Mouse (Mus musculus): Measurements from ENCODE around the gene Pou3f1.

Gene Pou3f1

DNA sequence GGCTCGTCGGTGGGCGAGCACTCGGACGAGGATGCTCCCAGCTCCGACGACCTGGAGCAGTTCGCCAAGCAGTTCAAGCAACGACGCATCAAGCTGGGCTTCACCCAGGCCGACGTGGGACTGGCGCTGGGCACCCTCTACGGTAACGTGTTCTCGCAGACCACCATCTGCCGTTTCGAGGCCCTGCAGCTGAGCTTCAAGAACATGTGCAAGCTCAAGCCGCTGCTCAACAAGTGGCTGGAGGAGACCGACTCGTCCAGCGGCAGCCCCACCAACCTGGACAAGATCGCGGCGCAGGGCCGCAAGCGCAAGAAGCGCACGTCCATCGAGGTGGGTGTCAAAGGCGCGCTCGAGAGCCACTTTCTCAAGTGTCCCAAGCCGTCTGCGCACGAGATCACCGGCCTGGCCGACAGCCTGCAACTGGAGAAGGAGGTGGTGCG is 1.8 kb downstream of the Pou3f1 start:
- no peak for DNase-seq

DNA sequence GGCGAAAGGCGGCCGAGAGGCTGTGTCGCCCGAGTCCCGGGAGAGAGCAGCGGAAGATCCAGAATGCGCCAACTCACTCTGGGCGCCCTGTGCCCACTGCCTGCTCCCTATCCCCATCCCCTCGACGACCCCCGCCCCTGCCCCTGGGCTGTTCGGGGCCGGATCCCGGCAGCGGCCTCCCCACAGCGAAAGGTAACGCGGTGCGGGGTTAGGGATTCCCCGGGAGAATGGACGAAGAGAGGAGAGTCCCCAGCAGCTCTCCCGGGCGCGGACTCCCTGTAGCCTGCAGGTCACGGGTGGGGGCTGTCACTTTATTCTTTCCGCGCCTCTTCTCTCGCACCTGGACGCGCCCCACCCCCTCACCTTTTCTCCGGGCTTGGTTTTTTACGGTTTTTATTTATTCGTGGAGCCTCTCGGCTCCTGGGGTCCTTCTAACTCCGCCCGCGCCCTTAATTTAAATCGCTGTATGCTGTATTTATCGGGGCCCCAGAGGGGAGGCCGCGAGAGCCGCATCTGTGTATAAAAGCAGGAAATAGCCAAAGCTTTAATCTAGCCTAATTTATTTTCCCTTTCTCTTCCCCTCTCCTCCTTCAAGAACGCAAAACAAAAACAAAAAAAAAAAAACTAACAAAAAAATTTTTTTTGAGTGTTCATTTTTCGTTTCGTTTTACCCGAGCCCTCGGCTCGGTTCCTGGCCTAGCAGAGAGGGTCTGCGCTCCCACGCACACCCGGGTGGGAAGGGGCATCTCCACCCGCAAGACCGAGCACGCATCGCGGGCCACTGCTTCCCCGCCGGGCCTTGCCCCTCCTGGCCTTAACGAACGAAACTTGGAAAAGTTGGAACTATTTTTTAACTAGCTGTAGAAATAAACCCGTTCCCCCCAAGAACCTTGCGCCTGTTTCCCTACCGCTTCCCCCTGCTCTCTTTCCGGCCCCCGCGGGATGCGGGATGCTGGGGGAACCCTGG is 2.9 kb downstream of the Pou3f1 start:
- DNase-seq: no peak

DNA sequence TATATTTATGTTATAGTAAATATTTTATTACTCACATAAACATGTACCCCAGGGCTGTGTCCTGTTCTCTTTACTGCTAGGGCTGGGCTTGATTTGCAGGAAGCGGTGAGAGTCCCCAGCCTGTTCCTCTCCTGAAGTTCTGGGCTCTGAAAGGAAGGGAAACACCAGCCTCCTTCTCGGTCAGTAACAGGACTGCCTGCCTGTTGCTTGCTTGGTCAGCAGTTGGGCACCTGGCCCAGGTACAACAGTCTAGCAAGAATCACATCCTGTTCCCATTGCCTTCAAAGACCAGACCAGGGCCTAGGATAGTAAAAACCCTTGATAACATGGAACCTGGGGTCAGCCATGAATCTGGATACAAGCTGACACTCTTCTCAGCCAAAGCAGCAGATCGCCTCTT is 4.0 kb downstream of the Pou3f1 start:
- DNase-seq: no peak

DNA sequence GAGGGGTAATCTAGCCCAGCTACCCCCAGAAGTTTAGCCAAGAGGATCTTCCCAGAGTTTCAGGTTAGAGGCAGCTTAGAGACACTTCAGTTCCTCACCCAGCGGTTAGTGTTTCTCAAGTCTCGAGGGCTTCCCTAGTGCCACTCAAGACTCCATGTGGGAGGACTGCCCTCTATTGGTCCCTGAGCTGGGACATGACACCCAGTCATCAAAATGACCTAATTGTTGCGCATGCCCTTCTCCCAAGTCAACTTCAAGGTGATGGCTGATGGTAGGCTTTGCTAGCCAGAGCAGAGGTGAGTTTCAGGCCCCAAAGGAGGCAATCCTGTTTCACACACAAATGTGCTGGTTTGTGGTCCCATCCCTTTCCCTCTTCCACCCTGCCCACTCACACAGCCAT is 6.4 kb downstream of the Pou3f1 start:
- no peak for DNase-seq

DNA sequence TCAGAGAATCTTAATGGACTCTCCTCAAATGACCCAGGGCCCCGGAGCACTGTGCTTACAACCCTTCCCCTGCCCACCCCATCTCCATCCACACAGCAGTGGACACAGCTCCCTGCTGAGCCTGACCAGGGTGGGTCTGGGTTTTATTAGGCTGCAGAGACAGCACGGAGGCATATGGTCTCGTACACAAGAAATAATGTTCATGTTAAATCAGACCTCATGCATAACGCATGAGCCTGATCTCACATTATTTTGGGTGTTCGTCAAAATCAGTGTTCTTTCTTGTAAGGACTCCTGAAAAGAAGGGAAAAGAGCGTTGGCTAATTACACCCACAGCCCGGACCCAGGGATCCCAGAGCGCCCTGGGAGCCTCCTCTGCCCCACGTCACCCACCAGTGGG is 7.6 kb downstream of the Pou3f1 start:
- no peak for DNase-seq

DNA sequence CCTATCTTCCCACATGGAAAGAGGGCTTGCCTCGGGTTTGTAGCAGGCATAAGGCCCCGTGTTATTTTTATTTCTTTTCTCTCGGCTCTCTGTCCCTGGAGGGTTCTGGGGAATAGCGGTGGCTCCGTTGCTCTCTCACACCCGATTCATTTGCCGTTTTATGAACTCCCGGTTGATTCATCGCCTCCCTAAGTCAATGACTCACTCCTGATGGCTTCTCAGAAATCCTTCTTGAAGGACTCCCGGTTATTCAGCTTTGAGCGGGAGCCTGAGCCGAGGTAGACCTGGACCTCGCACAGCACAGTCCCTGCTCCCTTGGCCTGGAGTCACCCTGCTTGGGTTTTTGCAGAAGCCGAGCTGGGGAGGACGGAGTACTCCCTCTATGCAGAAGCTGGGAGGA is 8.0 kb downstream of the Pou3f1 start:
- no peak for DNase-seq

DNA sequence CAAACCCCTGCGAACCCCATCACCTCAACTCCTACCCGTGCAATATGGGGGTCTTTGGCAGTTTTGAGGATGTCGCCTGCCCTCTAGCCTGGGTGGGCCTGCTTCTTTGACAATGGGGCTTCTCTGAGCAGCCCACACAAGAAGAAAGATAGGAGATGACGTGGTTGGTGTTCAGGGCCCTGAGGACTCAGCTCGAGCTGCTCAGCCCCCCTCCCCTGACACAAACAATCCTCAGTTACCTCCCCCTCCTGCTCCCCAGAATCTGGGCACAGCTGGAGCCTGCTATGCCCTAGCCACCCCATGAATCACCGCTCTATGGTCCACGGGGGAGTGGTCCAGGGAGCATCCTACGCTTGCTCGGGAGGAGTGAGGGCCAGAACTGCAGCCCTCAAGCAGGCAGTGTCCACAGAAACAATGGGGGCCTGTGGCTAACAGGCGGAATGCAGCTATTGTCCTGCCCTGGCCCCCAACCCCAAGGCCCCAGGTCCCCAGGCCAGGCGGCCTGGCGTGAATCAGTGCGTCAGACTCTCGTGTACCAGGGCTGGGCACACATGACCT is 10.9 kb downstream of the Pou3f1 start:
- no peak for DNase-seq

DNA sequence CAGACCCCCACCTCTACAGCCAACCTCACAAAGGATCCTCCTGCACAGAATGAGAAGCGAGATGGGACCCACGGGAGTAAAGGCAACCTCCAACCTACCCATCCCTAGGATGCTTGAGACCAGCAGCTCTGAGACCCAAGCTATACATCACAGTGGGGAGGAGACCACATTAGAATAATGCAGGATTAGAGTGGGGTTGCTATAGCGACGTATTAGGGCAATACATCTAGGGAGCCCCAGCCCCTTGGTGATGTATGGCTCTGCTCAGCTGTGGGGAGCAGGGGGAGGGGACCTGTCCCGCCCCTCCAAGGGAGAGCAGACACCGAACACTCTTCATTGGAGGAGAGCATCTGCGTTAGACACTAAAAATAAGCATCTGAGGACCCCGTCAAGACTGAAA is 11.5 kb downstream of the Pou3f1 start:
- DNase-seq: no peak

DNA sequence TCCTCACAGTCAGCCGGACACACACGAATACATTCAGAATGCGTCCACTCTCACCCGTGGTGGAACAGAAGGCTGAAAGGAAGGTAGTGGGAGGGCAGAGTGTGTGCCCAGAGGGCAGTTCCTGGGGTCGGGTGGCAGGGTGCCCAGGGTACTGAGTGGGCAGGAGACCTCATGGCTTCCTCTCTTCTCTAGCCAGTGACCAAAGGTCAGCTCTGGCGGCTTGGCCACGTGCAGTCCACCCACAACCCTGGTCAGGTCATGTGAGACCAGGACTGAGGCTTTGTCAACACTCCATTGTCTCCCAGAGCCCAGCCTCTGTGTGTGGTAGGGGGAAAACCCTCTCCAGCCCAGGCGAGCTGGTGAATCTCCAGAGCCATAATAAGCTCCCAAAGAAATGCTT is 13.6 kb downstream of the Pou3f1 start:
- DNase-seq: no peak

DNA sequence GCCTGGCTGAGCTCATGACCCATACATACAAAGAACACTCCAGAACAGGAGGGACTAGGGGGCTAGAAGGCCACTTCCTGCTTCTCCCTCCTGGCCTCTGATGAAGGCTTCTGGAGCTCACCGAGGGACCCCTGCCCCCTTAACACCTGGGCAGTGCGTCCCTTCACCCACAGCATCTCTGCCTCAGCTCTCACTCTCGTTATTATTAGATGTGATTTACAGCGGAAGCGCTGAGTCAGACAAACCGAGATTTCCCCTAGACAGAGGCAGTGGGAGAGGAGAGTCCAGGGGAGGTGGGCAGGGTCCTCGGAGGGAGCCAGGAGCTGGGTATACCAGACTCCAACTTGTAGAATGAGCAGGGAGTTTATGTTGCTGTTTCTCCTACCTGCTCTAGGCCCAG is 15.0 kb downstream of the Pou3f1 start:
- no peak for DNase-seq

DNA sequence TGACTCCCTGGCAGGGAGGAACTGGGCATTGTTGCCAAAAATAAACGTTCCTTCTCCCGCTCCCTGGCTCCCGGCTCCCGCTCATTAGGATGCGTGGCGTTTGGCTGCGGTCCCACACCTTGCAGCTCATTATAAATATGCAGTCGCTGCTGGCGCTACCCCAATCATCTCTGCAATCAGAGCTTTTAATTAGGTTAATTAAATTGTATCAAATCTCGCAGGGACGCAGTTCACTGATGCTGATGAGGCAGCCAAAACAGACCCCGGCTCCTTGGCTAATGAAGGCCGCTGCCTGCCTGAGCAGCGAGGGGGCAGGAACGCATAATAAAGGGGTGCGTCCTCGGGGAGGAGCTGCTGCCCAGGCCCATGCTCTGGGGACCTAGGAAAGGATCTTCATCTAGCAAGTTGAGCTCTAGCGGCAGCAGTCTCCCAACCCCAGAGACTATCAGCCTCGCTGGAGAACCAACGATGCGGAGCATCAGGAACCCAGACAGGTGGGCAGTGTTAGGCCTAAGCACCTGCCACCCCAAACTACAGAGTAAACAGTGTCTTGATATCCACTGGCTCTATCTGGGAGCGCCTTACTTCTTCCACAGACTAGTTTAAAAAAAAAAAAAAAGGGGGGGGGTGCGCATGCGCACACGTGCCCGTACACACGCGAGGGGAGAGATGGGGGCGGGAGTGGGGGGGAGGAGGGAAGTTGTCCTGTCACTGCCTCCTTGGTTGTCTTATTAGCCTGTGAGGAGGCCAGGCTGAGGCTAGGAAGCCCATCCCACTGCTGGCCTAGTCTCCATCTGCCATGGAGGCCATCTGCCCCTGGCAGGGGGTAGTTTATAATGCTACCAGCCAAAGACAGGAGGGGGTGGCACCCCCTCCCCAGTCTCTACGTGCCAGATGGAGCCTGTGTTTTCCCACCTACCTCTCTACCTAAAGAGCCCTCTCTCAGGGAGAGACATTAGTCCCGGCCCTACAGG is 16.0 kb downstream of the Pou3f1 start:
- peak; percentile 75 for DNase-seq

DNA sequence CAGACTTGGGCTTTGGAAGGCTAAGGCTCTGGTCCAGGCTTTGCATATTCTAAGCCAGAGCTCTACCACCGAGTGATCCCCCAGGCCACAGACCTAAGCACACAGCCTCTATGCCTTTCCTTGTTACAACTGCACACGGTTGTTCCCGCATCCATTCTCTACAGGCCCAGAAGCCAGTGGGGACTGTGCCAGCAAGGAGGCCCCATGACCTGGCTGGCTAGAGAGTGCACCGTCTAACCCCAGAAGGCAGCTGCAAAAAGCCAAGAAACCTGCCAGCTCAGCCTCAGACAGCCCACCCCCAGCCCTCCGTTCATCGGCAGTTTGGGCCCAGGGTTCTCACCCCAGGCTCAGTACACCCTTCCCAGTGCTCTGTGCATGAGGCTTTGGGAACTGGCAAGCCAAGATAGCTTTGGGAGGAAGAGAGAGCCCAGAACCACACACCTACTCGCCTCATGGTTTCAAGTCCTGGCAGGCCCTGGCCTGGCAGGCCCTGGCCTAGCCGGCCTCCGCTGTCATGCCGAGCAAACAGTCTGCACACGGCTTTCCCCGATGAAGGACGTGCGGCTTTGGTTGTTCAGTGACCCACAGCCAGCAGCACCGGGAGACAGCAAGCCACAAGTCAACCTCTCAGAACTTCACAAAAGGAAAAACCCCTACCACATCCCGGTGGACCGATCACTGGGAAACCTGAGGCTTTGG is 17.9 kb downstream of the Pou3f1 start:
- no peak for DNase-seq

DNA sequence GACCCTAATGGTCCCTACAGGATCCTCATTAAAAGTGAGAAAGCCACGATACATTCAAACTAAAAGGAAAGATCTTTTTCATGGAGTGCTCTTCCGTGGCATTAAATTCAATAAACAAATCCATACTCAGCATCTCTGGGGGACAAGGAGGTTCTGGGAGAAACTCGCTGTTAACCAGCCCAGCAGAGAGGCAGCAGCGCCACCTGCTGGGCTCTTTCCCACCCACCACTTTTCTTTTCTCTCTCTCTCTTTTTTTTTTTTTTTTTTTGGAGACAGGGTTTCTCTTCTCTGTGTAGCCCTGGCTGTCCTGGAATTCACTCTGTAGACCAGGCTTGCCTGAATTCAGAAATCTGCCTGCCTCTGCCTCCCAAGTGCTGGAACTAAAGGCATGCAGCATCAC is 18.4 kb downstream of the Pou3f1 start:
- DNase-seq: peak; percentile 73

DNA sequence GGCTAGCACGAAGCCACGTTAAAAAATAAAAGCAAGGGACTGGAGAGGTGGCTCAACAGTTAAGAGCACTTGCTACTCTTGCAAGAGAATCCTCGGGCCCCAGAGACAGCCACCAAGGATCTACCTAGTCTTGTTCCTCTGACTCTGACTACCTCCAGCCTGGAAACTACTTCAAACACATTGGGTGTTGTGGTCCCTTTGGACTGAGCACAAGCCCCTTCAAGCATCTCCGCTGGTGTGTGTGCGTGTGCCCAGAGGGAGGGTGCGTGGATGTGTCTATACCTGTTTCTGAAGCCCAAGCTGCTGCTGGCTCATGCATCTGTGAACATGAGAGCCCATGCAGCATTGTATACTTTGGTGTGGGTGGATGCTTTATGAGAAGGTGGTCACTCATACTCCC is 19.4 kb downstream of the Pou3f1 start:
- no peak for DNase-seq

DNA sequence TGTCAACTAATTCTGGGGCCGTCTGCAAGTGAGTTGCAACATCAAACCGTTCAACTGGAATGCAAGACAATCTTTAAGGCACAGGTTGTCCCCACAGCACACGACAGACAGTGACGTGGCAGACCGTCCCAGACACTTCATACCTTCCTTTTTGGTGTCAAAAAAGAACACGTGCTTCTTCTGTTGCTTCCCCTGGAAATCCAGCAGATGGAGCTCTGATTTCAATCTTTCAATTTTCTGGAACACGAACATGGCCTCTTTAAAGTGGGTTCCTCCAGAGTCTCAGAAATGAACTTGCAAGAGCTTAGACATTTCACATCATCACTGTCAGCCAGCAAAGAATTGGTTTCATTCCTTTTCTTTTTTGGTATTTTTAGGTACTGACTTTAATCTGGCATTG is 25.7 kb downstream of the Pou3f1 start:
- DNase-seq: no peak

DNA sequence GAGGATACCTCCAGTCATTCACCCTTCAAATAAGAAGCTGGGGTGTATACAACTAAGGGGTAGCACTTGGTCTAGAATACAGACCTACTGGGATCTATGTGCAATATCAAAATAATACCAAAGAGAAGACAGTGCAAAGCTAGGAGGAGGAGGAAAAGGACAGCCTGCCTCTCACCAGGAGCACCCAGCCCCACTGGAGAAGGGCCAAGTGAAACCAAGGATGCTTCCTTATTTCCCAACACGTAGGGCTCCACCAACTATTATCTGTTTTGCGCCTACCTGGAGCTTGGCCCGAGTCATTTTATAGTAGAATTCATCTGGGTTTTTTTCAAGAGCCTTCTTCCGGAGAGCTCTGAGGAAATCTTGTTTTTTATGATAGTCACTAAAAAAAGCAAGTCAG is 26.9 kb downstream of the Pou3f1 start:
- no peak for DNase-seq

DNA sequence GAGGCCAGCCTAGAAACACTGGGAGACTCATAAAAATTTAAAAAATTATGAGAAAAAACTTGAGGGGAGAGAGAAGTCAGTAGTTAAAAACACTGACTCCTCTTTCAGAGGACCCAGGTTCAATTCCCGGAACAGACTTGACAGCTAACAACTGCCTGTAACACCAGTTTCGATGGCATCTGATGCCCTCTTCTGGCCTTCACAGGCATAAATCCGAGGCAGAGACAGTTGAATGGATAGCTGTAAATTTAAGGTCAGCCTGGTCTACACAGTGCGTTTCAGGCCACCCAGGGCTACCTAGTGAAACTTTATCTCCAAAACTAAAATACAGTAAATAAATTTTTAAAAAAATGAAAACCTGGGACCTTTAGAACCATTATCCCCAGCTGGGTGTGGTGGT is 28.4 kb downstream of the Pou3f1 start:
- DNase-seq: no peak

DNA sequence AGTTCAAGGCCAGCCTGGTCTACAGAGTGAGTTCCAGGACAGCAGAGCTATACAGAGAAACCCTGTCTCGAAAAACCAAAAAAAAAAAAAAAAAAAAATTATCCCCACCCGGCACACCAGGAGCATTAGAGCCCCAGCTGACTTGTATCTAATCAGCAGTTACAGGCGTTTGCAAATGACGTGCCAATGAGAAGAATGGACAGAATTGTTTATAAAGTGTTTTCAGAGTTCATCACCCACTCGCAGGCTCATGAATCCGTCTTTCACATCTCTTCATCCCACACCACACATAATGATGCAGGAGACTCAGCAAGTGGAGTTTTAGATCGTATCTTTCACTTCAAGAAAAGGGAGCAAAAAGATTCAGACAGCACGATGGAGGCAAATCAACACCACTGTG is 28.8 kb downstream of the Pou3f1 start:
- no peak for DNase-seq

DNA sequence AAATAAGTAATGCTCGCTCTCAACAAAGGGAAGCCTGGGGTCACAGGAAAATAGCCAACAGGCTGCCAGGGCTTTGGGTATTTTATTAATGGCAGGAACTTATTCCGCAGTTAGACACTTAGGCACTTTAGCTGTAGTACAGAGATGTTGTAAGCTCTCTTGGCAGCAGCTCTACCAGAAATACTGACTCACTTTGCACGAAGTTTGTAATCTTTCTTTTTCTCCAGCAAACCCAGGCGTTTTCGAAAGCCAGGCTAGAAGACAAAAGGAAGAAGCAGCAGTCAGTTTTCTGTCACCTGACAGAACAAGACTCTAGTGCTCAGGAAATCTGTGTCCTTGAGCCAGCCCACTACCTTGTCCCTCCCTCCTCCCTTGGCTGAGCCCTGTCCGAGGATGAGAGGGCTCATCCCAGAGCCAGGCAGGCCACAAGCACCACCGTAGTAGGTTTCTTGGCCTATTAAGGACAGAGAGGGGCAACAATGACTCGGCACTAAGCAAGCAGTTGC is 29.3 kb downstream of the Pou3f1 start:
- DNase-seq: no peak

DNA sequence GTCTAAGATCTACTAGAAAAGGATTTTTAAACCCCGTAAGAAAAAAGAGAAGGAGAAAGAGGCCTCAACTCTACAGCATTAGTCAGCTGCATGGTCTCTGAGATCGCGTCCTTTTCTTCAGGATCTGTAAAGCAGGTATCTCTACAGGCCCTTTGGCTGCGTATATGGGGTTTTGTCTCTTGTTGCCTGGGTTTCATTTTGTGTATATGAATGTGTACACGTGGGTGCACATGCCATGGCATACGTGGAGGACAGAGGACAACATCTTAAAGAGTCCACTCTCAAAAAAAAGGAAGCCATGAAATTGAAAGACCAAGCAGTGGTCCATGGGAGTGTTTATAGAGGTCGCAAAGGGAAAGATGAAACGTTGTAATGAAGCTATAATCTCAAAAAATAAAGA is 34.8 kb downstream of the Pou3f1 start:
- no peak for DNase-seq

DNA sequence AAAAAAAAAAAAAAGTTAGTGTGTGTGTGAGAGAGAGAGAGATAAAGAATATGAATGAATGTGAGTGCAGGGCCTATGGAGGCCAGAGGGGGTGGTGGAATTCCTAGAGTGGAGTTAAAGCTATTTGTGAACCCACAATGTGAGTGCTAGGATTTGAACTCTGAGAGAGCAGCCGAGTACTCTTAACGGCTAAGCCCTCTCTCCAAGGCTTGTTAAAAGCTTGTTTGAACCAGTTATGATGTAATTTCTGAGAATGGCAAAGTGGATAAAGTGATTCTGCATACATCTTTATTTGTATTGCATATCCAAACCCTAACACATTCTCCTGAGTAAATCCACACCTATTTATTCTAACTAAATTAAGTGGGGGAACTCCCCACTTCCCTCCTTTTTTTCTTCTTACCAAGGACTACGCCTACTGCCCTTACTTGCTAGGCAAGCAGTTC is 35.8 kb downstream of the Pou3f1 start:
- no peak for DNase-seq

DNA sequence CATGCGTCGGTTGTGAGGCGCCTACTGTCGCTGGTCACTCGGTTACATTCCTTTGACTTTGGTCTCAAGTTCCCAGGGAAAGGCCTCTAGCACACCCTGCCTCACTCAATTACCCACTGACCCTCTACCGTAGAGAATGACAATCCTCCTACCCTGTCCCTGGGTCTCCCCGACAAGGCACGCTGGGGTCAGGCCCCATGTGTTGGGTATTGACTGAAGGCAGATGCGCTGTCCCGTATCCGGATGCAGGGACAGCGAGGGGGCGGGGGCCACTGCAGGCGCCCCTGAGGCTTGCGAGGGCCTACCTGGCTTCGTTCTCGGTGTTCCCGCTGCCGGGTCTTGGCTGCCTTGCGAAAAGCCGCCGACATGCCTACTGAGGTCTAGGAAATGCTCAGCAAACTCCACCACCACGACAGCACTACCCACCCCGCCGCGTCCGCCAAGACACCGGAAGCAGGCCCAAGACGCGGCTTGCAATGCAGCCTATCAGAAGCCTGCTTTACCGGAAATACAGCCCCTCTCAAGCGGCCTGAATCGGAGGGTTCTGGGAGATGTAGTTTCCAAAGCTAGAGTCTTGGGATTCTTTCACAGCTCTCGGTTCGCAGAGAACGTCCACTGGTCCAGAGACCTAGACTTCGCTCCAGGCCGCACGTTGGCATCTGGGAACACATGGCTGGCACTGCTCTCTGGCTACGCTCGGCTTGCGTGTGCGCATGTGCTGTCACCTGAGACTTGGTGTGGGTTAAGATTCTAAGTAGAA is 36.7 kb downstream of the Pou3f1 start, which contains the start of gene Utp11:
TSS of gene Utp11 (minus strand) at position 466 of the 760 bp plus-strand sequence.
- peak; percentile 91 for DNase-seq

Data from cerebellum, adult 9-10 months (tissue).